Mouse (Mus musculus): Measurements from ENCODE around the gene Dusp3. TPM values are rescaled to one million over a fixed set of nuclear protein-coding genes. Genes with fewer than 3 reads are reported as not detected.
"Not testable (repeated sequence)": the region's sequence is repeated elsewhere in the genome, so short reads cannot be mapped to it uniquely, and the experiment has no call there.

Gene Dusp3
- polyA plus RNA-seq, 1 experiment from 2014 or later = 33.8 TPM

- Histone ChIP-seq H3K4me3 (replicated peaks) (0 out of 2 replicates have a peak overlapping the region, but pooled peaks have one; percentile 3), H3K4me2 (peak overlapping the region; percentile 37), H3K36me3 (peaks cover 6% of the 10 kb centered on the region), H3K4me1 (peaks cover 53% of the 10 kb centered on the region), H3K9me3 (replicated peaks) (no peaks in the 10 kb centered on the region), H3K9ac (no peak overlapping the region), H3K27ac (no peak overlapping the region), H3K27me3 (peaks cover 23% of the 10 kb centered on the region)
- 0 out of 2 replicates have a peak, but pooled peaks have one; percentile 22 for ATAC-seq (replicated peaks; ENCODE audit: low FRiP score)
- 5% methylated on average over 10 of the region's 10 CpGs for WGBS
Observed at GRCm38 (mm10) chr11:101985990-101986389, 823 bp downstream of the Dusp3 start.

GRCm38 (mm10) chr11:101985450-101985849 lies 1.4 kb downstream of the Dusp3 start:
- not testable (repeated sequence) for ATAC-seq (replicated peaks; ENCODE audit: low FRiP score); H3K9me3 ChIP-seq (replicated peaks); H3K4me3 ChIP-seq (replicated peaks); H3K9ac ChIP-seq; H3K4me2 ChIP-seq
- Histone ChIP-seq H3K27me3 (peaks cover 18% of the 10 kb centered on the region), H3K4me1 (peaks cover 58% of the 10 kb centered on the region), H3K27ac (peak overlapping the region; percentile 93), H3K36me3 (peaks cover 11% of the 10 kb centered on the region)
- 54% methylated on average over 6 of the region's 6 CpGs for WGBS

- under 1% methylated on average over 71 of the region's 71 CpGs for WGBS
- peak within 1 kb of the TSS; percentile 46 for H3K9ac ChIP-seq
- peaks cover 18% of the 10 kb centered on the region for H3K27me3 ChIP-seq
- no peaks in the 10 kb centered on the region for H3K9me3 ChIP-seq (replicated peaks)
- peak within 1 kb of the TSS; percentile 93 for H3K27ac ChIP-seq
- peaks cover 58% of the 10 kb centered on the region for H3K4me1 ChIP-seq
- peak; percentile 86 for ATAC-seq (replicated peaks; ENCODE audit: low FRiP score)
- H3K4me2 ChIP-seq = peak within 1 kb of the TSS; percentile 93
- H3K36me3 ChIP-seq = peaks cover 19% of the 10 kb centered on the region
- peak within 1 kb of the TSS; percentile 60 for H3K4me3 ChIP-seq (replicated peaks)
Observed at GRCm38 (mm10) chr11:101984054-101985025, 2.5 kb downstream of the Dusp3 start, which contains the start of gene Cfap97d1. Cfap97d1 (plus strand) TSS chr11:101984279.

GRCm38 (mm10) chr11:101983431-101983921 lies 3.3 kb downstream of the Dusp3 start:
- WGBS = 59% methylated on average over 10 of the region's 10 CpGs
- peak overlapping the region; percentile 60 for H3K4me3 ChIP-seq (replicated peaks)

GRCm38 (mm10) chr11:101982981-101983411 lies 3.8 kb downstream of the Dusp3 start:
- Histone ChIP-seq H3K9ac (no peak overlapping the region), H3K4me3 (replicated peaks) (0 out of 2 replicates have a peak overlapping the region, but pooled peaks have one; percentile 6), H3K27ac (peak overlapping the region; percentile 93), H3K4me1 (peaks cover 64% of the 10 kb centered on the region), H3K4me2 (peak overlapping the region; percentile 93), H3K27me3 (peaks cover 18% of the 10 kb centered on the region), H3K36me3 (peaks cover 31% of the 10 kb centered on the region), H3K9me3 (replicated peaks) (no peaks in the 10 kb centered on the region)
- no peak for ATAC-seq (replicated peaks; ENCODE audit: low FRiP score)
- 63% methylated on average over 6 of the region's 6 CpGs for WGBS

More at GRCm38 (mm10) chr11:101983431-101983921, 3.3 kb downstream of the Dusp3 start:
- H3K27me3 ChIP-seq = peaks cover 18% of the 10 kb centered on the region
- H3K27ac ChIP-seq = peak overlapping the region; percentile 93
- peak overlapping the region; percentile 93 for H3K4me2 ChIP-seq
- no peaks in the 10 kb centered on the region for H3K9me3 ChIP-seq (replicated peaks)
- no peak for ATAC-seq (replicated peaks; ENCODE audit: low FRiP score)
- H3K9ac ChIP-seq = no peak overlapping the region
- H3K36me3 ChIP-seq = peaks cover 28% of the 10 kb centered on the region
- H3K4me1 ChIP-seq = peaks cover 59% of the 10 kb centered on the region

GRCm38 (mm10) chr11:101981850-101982249 lies 5.0 kb downstream of the Dusp3 start:
- 68% methylated on average over 12 of the region's 12 CpGs for WGBS
- H3K9me3 ChIP-seq (replicated peaks) = no peaks in the 10 kb centered on the region
- H3K4me3 ChIP-seq (replicated peaks) = no peak overlapping the region
- peaks cover 8% of the 10 kb centered on the region for H3K27me3 ChIP-seq
- H3K36me3 ChIP-seq = peaks cover 33% of the 10 kb centered on the region
- no peak overlapping the region for H3K4me2 ChIP-seq
- H3K9ac ChIP-seq = no peak overlapping the region
- peaks cover 71% of the 10 kb centered on the region for H3K4me1 ChIP-seq
- H3K27ac ChIP-seq = 0 out of 2 replicates have a peak overlapping the region, but pooled peaks have one; percentile 7
- ATAC-seq (replicated peaks; ENCODE audit: low FRiP score) = no peak

GRCm38 (mm10) chr11:101980603-101981157 lies 6.1 kb downstream of the Dusp3 start:
- no peaks in the 10 kb centered on the region for H3K9me3 ChIP-seq (replicated peaks)
- 73% methylated on average over 9 of the region's 9 CpGs for WGBS
- peaks cover 42% of the 10 kb centered on the region for H3K36me3 ChIP-seq
- H3K27ac ChIP-seq = no peak overlapping the region
- H3K27me3 ChIP-seq = 0 out of 2 replicates have a peak, but pooled peaks cover 2% of the 10 kb centered on the region
- H3K4me1 ChIP-seq = peaks cover 60% of the 10 kb centered on the region
- no peak overlapping the region for H3K4me3 ChIP-seq (replicated peaks)
- H3K4me2 ChIP-seq = no peak overlapping the region
- peak overlapping the region; percentile 22; the same call in 1 of the 2 replicates for H3K9ac ChIP-seq
- no peak for ATAC-seq (replicated peaks; ENCODE audit: low FRiP score)

- no peak overlapping the region for H3K4me2 ChIP-seq
- 0 out of 2 replicates have a peak, but pooled peaks cover 2% of the 10 kb centered on the region for H3K27me3 ChIP-seq
- H3K36me3 ChIP-seq = peaks cover 42% of the 10 kb centered on the region
- WGBS = 92% methylated on average over 5 of the region's 5 CpGs
- no peak overlapping the region for H3K27ac ChIP-seq
- ATAC-seq (replicated peaks; ENCODE audit: low FRiP score) = no peak
- no peaks in the 10 kb centered on the region for H3K9me3 ChIP-seq (replicated peaks)
- no peak overlapping the region for H3K4me3 ChIP-seq (replicated peaks)
- H3K9ac ChIP-seq = no peak overlapping the region
- peaks cover 47% of the 10 kb centered on the region for H3K4me1 ChIP-seq
Observed at GRCm38 (mm10) chr11:101979140-101979539, 7.7 kb downstream of the Dusp3 start.

- ATAC-seq (replicated peaks; ENCODE audit: low FRiP score) = no peak
- H3K4me2 ChIP-seq = no peak overlapping the region
- 0 out of 2 replicates have a peak, but pooled peaks cover 2% of the 10 kb centered on the region for H3K27me3 ChIP-seq
- peaks cover 59% of the 10 kb centered on the region for H3K36me3 ChIP-seq
- H3K4me3 ChIP-seq (replicated peaks) = no peak overlapping the region
- WGBS = 95% methylated on average over 7 of the region's 7 CpGs
- H3K9ac ChIP-seq = no peak overlapping the region
- H3K4me1 ChIP-seq = peaks cover 26% of the 10 kb centered on the region
- 0 out of 2 replicates have a peak overlapping the region, but pooled peaks have one; percentile 54 for H3K27ac ChIP-seq
- no peaks in the 10 kb centered on the region for H3K9me3 ChIP-seq (replicated peaks)
Observed at GRCm38 (mm10) chr11:101976949-101977348, 9.9 kb downstream of the Dusp3 start.

- no peak for ATAC-seq (replicated peaks; ENCODE audit: low FRiP score)
- H3K4me2 ChIP-seq = no peak overlapping the region
- H3K36me3 ChIP-seq = peaks cover 45% of the 10 kb centered on the region
- no peak overlapping the region for H3K9ac ChIP-seq
- no peaks in the 10 kb centered on the region for H3K9me3 ChIP-seq (replicated peaks)
- no peak overlapping the region for H3K4me3 ChIP-seq (replicated peaks)
- H3K27me3 ChIP-seq = no peaks in the 10 kb centered on the region
- no peak overlapping the region for H3K27ac ChIP-seq
- peaks cover 13% of the 10 kb centered on the region for H3K4me1 ChIP-seq
- 53% methylated on average over 9 of the region's 9 CpGs for WGBS
Observed at GRCm38 (mm10) chr11:101974923-101975322, 11.9 kb downstream of the Dusp3 start.

GRCm38 (mm10) chr11:101974181-101974580 lies 12.6 kb downstream of the Dusp3 start:
- no peak for ATAC-seq (replicated peaks; ENCODE audit: low FRiP score)
- Histone ChIP-seq H3K27me3 (no peaks in the 10 kb centered on the region), H3K4me3 (replicated peaks) (no peak overlapping the region), H3K27ac (no peak overlapping the region), H3K4me2 (no peak overlapping the region), H3K9ac (no peak overlapping the region), H3K9me3 (replicated peaks) (no peaks in the 10 kb centered on the region), H3K36me3 (peaks cover 39% of the 10 kb centered on the region), H3K4me1 (peaks cover 13% of the 10 kb centered on the region)
- WGBS = 38% methylated on average over 6 of the region's 6 CpGs

All from kidney, embryonic 15.5 days (tissue).